Mouse (Mus musculus) limb, embryonic 14.5 days (tissue): ENCODE results near the gene Pcnx2. TPM values are rescaled to one million over a fixed set of nuclear protein-coding genes. Genes with fewer than 3 reads are reported as not detected.

Source experiments
- ATAC-seq: fragments of 200-750 bp; cut with Nextera tagmentation; 2 replicates; pipeline ENCODE4 v1.8.0; 2017; ENCODE audit warnings: low read depth, moderate number of reproducible peaks, moderate TSS enrichment; ENCODE audit not compliant: low FRiP score
- DNase-seq: peaks from one replicate; pipeline ENCODE4 v3.0.0-alpha.2; 2015; ENCODE audit warnings: low spot score
- H3K27ac ChIP-seq: fragments of 300-500 bp; sonication (generic); replicated peaks from 2 replicates; pipeline ENCODE4 v1.5.1; 2014; ENCODE audit warnings: low read depth, mild to moderate bottlenecking, low read length, moderate library complexity, mixed read lengths
- H3K27me3 ChIP-seq: fragments of 300-500 bp; sonication (generic); 2 replicates; pipeline ENCODE4 v1.6.1; 2014; ENCODE audit warnings: low read length, mixed read lengths; ENCODE audit not compliant: control insufficient read depth, insufficient read depth
- H3K36me3 ChIP-seq: fragments of 300-500 bp; sonication (generic); 2 replicates; pipeline ENCODE4 v1.6.1; 2014; ENCODE audit warnings: mild to moderate bottlenecking, low read length, moderate library complexity, mixed read lengths; ENCODE audit not compliant: control insufficient read depth, insufficient read depth
- H3K4me1 ChIP-seq: fragments of 300-500 bp; sonication (generic); 2 replicates; pipeline ENCODE4 v1.6.1; 2014; ENCODE audit warnings: antibody characterized with exemption, low read length, mixed read lengths; ENCODE audit not compliant: control insufficient read depth, insufficient read depth
- H3K4me2 ChIP-seq: fragments of 300-500 bp; sonication (generic); replicated peaks from 2 replicates; pipeline ENCODE4 v1.6.1; 2014; ENCODE audit warnings: low read depth, mild to moderate bottlenecking, low read length, moderate library complexity; ENCODE audit not compliant: severe bottlenecking
- H3K4me3 ChIP-seq: fragments of 300-500 bp; sonication (generic); replicated peaks from 2 replicates; pipeline ENCODE4 v1.5.1; 2014; ENCODE audit warnings: low read length
- H3K9ac ChIP-seq: fragments of 300-500 bp; sonication (generic); 2 replicates; pipeline ENCODE4 v1.6.1; 2014; ENCODE audit warnings: mild to moderate bottlenecking, low read depth, low read length, moderate library complexity; ENCODE audit not compliant: severe bottlenecking
- H3K9me3 ChIP-seq: fragments of 300-500 bp; sonication (generic); 2 replicates; pipeline ENCODE4 v1.6.1; 2016; ENCODE audit warnings: low read length; ENCODE audit not compliant: control insufficient read depth
- POLR2A ChIP-seq: fragments of 200-500 bp; IDR thresholded peaks from 2 replicates; pipeline ENCODE4 v1.8.0; 2012; ENCODE audit warnings: inconsistent platforms, mild to moderate bottlenecking, moderate library complexity, borderline replicate concordance; ENCODE audit not compliant: insufficient read depth, insufficient read length; ENCODE audit errors: extremely low read depth
- WGBS: fragments of 180-500 bp; shearing (Covaris S2); extraction: QIAGEN DNeasy Blood & Tissue Kit; methylation state at CpG from one replicate; pipeline ENCODE4 v1.1.7; 2014; 5-methylcytosine and 5-hydroxymethylcytosine counted together
- polyA plus RNA-seq, 2 experiments: library from polyadenylated mRNA; depleted of rRNA in 1 of 2; stranded (reverse) in 1 of 2; unstranded in 1 of 2; fragments of >200 nt; fragmentation: Nextera tagmentation in 1 of 2; extraction: Ambion mirVana in 1 of 2; gene quantifications; 2 replicates each; pipeline versions ENCODE4 v1.2.1 to v1.2.3; 2012 to 2014

Gene Pcnx2
- polyA plus RNA-seq, 2 experiments = 0.15 to 0.33 TPM

DNA sequence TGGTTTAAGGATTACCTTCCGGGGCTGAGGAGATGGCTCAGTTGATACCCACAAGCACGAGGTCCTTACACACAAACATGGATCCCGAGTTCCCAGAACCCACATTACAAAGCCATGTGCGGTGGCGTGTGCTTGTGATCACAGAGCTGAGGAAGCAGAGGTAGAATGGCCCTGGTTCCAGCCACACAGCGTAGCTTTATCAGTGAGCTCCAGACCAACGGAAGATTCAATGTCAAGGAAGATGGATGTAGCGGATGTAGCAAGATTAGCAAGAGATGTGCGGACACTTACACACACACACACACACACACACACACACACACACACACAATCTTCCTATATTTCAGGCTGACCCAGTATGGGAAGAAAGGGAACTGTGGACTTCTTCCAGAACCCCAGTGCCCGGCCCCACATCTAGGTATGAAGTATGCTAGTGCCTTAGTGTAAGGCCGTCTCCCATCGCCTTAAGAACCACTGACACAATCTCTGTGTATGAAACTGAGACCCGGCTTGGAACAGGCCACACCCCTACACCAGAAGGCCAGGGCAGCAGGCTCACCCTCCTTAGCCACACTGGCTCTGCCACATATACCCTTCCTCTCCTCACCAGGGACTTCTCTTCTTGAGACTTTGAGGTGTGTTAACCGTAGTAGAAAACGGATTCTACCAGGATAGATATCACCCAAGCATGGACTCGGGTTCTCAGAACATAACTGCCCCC, 134.9 kb downstream of the Pcnx2 start:
- no peak for ATAC-seq
- Histone ChIP-seq H3K36me3 (no peaks in the 10 kb centered on the region), H3K27ac (no peak overlapping the region), H3K4me3 (no peak overlapping the region), H3K9me3 (no peaks in the 10 kb centered on the region), H3K27me3 (no peaks in the 10 kb centered on the region), H3K4me2 (no peak overlapping the region), H3K9ac (no peak overlapping the region), H3K4me1 (no peaks in the 10 kb centered on the region)
- TF ChIP-seq POLR2A = no peak
- 94% methylated on average over 16 of the region's 16 CpGs for WGBS
- no peak for DNase-seq

- WGBS = 55% methylated on average over 10 of the region's 10 CpGs
- Histone ChIP-seq H3K9ac (no peak overlapping the region), H3K4me1 (peaks cover 11% of the 10 kb centered on the region), H3K9me3 (no peaks in the 10 kb centered on the region), H3K27ac (no peak overlapping the region), H3K36me3 (no peaks in the 10 kb centered on the region), H3K27me3 (no peaks in the 10 kb centered on the region), H3K4me2 (no peak overlapping the region), H3K4me3 (no peak overlapping the region)
- DNase-seq (no peak), ATAC-seq (no peak)
- no peak for TF ChIP-seq POLR2A
Observed at GRCm38 (mm10) chr8:125759022-125759421, 139.1 kb downstream of the Pcnx2 start.

DNA sequence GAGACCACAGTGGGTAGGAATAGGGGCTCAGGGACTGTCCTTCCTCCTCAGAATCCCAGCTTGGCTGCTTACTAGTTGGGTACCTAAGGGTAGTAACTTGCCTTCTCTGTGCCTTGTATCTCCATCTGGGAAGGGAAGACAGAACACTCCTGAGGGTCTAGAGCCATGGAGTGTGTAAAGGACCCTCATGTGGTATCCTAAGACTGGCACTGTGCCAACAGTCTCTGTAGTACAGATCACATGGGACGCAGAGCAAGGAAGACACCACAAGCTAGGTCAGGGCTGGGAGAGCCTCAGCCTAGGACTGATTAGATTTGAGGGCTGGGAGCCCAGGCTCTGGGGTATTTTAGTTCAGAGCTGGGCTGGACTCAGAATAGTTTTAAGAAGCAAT, 141.0 kb downstream of the Pcnx2 start:
- Histone ChIP-seq H3K27me3 (no peaks in the 10 kb centered on the region), H3K4me3 (no peak overlapping the region), H3K9ac (0 out of 2 replicates have a peak overlapping the region, but pooled peaks have one; percentile 28), H3K9me3 (no peaks in the 10 kb centered on the region), H3K27ac (peak overlapping the region; percentile 1; the same call in 1 of the 2 replicates), H3K36me3 (no peaks in the 10 kb centered on the region), H3K4me1 (peaks cover 11% of the 10 kb centered on the region), H3K4me2 (no peak overlapping the region)
- ATAC-seq = no peak
- no peak for DNase-seq
- WGBS = 89% methylated on average over 1 of the region's 1 CpGs
- no peak for TF ChIP-seq POLR2A

DNA sequence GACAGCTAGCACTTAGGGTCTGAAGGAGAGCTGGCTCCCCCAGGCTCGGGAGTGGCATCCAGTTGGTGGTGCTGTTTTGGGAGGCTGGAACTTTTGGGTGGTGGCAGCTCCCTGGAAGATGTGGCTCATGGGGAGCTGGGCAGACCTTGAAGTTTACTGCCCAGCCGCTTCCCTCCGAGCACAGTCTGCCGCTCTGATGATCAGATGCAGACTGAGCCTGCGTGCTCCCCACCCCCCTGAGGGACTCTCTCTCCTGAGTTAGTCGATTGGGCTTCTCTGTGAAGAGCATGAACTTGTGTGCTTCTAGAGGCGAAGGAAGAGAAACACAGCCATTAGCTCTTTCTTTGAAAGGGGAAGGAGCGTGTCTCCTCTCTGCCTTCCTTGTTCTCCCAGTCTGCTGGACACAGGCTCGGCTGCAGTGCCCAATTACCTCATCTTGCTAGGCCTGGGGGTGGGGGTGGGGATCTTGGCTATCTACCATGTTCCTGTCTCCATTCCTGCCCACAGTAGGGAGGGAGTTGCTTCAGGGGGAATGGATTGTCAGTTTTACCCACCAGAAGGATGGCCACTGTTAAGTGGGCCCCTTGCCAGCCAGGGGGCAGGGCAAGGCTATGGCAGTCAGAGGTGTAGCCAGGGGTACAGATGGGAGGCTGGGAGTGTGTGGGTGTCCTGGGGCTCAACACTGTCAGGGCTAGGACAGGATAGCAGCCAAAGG, 141.6 kb downstream of the Pcnx2 start:
- no peak for ATAC-seq
- WGBS = 26% methylated on average over 9 of the region's 9 CpGs
- Histone ChIP-seq H3K9ac (0 out of 2 replicates have a peak overlapping the region, but pooled peaks have one; percentile 28), H3K9me3 (no peaks in the 10 kb centered on the region), H3K4me2 (no peak overlapping the region), H3K27me3 (no peaks in the 10 kb centered on the region), H3K27ac (peak overlapping the region; percentile 1; the same call in 1 of the 2 replicates), H3K4me1 (peaks cover 11% of the 10 kb centered on the region), H3K36me3 (no peaks in the 10 kb centered on the region), H3K4me3 (no peak overlapping the region)
- TF ChIP-seq POLR2A = no peak
- DNase-seq = no peak

DNA sequence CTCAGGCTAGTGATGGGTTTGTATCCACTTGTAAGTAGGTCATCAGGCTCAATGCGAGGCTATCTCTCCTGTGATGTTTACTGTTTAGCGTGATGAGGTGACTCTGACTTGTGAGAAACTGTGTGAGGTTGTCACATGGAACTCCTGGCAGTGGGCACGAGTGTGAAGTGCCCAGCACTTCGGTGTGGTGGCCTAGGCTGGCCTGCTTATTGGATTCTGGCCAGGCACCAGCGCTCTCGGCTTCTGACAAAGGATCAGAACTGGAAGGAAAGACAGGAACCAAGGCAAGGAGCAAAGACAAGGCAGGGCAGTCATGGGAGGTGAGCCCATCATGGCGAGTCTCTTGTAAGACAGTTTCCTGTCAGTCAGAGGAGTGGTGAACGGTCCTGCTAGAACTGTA, 142.2 kb downstream of the Pcnx2 start:
- Histone ChIP-seq H3K4me3 (no peak overlapping the region), H3K9me3 (no peaks in the 10 kb centered on the region), H3K36me3 (no peaks in the 10 kb centered on the region), H3K4me2 (no peak overlapping the region), H3K9ac (no peak overlapping the region), H3K27ac (no peak overlapping the region), H3K4me1 (peaks cover 15% of the 10 kb centered on the region), H3K27me3 (no peaks in the 10 kb centered on the region)
- TF ChIP-seq POLR2A = no peak
- 78% methylated on average over 8 of the region's 8 CpGs for WGBS
- ATAC-seq (no peak), DNase-seq (no peak)
